Mouse (Mus musculus) embryonic stem cell, embryonic (primary cell): ENCODE measurements around the gene Crlf1.

Experiments used
- CTCF ChIA-PET, 4 experiments: fragments of 300-600 bp in 2 of 4; fragments of 350-600 bp in 2 of 4; sonication (Branson Sonifier 250); formaldehyde crosslinking; loops; one replicate each; lab custom pipeline; 2022; ENCODE audit warnings: inconsistent platforms in 2 of 4; lab: Charles Lee
- POLR2A ChIA-PET, 4 experiments: fragments of 300-600 bp in 2 of 4; fragments of 350-600 bp in 2 of 4; sonication (Branson Sonifier 250); formaldehyde crosslinking; loops; one replicate each; lab custom pipeline; 2022; ENCODE audit warnings: antibody characterized with exemption in 4 of 4, inconsistent platforms in 1 of 4; lab: Charles Lee

The Crlf1 gene

DNA sequence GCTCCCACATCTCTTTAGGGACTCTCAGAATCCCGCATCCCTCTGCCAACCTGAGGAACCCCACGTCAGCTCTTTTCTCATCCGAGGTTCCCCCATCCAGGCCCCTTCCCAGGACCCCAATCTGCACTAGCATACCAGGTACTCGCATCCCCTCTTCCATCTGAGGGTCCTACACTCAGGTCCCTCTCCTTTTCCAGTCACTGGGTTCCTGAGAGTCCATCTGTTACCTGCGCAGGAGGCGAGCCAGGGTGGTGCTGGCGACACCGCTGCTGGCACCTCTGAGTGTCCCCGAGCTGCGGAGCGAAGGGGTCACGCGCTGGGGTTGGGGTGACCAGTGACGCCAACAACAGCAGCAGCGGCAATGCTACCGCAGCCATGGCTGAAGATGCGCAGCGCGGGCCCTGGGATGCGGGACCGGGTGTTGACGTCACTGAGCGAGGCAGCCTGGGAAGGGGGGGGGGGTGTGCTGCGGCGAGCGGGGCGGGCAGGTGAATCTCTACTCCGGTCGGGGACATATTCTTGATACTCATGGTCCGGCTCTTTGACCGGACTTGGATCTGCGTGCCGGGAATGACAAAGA is 5.9 kb upstream of the Crlf1 start, which contains the start of gene Tmem59l:
TSS of gene Tmem59l (minus strand) at position 418 of the 580 bp plus-strand sequence.
- POLR2A ChIA-PET = interaction anchor here (1.0 to 1.6 kb wide), 6 partner anchors 10 to 52 kb away, joined by 3 to 8 read pairs (median 3); partner anchors contain the start of genes Klhl26 (in 3 of the 4), Ell (in 1 of the 4) and Rex1bd (in 1 of the 4)
- CTCF ChIA-PET = interaction anchor here in 1 of 4 experiments (0.6 kb wide), 1 partner anchor 18 kb away, joined by 3 read pairs; no protein-coding TSS in a partner anchor

DNA sequence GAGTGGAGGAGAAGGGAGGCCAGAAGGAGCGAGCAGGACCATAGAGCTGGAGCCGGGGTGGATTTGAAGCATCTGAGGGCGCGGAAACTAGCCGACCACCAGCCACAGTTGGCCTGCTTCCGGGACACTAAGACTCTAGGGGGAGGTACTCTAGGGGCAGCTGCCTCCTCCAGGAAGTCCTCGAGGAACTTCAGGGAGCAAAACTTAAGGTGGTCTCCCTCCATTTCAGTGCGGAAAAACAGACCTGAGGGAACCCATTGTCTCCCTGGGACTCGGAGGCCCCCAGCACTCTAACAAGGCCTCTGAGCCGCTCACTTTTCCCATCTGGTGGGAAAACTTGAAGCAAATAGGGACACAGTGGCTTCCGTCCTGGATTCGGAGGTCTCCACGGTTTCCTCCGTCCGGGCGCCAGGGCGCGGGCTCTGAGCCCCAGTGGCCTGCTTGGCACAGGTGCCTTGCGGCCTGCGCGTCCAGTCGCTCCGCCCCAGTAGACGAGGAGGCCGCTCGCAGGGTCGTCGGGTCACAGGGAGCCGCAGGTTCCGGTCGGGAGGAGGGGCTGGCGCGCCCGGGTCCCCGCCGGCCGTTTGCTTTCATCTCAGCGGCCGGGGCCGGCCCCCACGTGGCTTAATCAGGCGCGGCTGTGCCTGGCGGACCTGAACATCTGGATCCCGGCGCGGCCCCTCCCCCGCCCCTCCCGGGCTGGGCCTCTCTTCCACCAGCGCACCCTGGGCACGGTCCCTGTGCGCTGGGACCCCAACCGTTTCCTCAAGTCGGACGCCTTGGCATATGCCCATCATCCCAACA is 4.8 kb upstream of the Crlf1 start:
- ChIA-PET CTCF (no interaction called here), POLR2A (interaction anchor here in 2 of 4 experiments (0.7 to 1.4 kb wide), 5 partner anchors 11 to 194 kb away, joined by 3 to 6 read pairs (median 3); partner anchors contain the start of genes Ell (in 1 of the 2) and Klhl26 (in 1 of the 2))

DNA sequence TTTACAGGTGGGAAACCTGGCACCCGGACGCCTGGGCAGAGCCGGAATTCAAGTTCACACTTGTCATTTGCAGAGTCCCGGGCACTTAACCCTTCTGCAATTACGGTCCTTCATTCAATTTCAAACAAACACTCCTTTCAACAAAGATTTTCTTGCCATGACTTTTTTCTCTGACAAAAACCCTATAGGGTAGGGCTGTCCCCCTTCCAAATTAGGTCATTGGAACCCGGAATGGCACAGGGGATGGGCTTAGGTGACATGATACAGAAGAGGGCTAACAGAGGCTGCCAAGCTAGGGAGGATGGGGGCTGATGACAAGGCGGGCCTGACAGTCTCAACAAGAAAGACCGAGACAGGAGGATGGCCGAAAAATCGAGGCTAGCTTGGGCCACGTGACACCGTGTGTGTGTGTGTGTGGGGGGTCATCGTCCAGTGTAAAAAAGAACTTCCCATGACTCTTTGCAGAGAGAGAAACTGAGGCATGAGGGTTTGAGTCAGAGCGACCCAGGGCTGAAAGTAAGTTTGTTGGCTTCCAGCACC is 4.0 kb upstream of the Crlf1 start:
- CTCF ChIA-PET = no interaction called here
- POLR2A ChIA-PET = interaction anchor here in 2 of 4 experiments (1.4 to 2.4 kb wide), 2 partner anchors 11 to 17 kb away, joined by 6 to 8 read pairs; no protein-coding TSS in a partner anchor

DNA sequence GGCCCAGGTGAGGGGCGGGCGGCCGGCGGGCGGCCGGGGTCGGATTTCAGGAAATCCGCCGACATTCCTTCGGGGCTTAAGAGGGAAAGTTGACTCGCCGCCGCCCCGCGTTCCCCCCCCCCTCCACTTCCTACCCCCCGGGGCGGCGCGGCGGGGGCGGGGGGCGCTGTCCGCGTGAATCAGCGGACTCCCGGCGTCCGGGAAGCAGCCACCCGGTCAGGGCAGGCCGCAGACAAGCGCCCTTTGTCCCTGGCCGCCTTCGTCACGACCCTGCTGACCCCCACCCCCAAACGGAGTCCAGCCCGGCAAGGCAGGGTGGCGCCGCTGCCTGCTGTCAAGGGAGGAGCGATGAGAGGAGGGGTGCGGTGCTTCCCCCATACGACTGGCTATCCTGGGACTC is 3.4 kb upstream of the Crlf1 start:
- POLR2A ChIA-PET = interaction anchor here in 2 of 4 experiments (1.4 to 2.4 kb wide), 2 partner anchors 11 to 16 kb away, joined by 6 to 8 read pairs; no protein-coding TSS in a partner anchor
- CTCF ChIA-PET = no interaction called here

DNA sequence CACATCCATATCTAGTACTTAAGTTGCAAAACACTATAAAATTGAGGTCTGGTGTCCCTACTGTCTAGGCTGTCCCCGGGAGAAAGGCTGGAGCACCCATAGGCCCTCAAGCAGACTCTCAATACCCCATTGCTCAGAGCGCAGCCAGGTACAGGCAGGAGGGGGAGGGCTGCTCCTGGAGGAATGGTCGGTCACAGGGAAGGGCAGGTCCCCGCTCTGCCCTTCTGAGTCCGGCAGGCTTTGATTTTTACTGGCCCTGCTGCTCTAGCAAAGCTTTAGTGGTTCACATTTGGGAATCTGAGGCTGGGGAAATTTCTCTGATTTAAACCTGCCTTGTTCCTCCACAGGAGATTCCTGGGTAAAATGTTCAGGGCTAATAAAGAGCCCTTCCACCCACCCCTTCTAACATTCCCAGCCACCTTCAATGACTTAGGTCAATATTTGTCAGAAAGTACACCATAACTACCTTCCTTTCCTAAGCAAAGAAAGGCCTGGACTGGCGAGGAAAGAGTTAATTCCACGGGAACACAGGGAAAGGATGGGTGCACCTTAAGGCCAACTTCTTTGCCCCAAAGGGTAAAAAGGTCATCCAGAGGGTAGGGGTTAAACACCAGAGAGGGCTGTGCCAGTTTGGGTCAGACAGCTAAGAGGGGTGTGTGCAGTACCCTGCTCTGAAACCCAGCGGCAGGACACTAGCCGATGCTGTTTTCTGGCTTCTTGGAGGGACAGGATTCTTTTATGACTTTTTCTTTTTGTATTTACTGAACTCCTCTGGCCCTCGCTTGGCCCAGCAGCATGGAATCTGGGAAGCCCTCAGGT is 2.7 kb upstream of the Crlf1 start:
- CTCF ChIA-PET = interaction anchor here in 2 of 4 experiments (0.7 to 1.2 kb wide), 3 partner anchors 13 to 129 kb away, joined by 3 to 4 read pairs (median 3); no protein-coding TSS in a partner anchor
- POLR2A ChIA-PET = interaction anchor here in 2 of 4 experiments (0.6 to 2.4 kb wide), 10 partner anchors 10 to 208 kb away, joined by 3 to 9 read pairs (median 4); partner anchors contain the start of genes Klhl26 (in 1 of the 2), Pgpep1 (in 1 of the 2) and Uba52 (in 1 of the 2)

DNA sequence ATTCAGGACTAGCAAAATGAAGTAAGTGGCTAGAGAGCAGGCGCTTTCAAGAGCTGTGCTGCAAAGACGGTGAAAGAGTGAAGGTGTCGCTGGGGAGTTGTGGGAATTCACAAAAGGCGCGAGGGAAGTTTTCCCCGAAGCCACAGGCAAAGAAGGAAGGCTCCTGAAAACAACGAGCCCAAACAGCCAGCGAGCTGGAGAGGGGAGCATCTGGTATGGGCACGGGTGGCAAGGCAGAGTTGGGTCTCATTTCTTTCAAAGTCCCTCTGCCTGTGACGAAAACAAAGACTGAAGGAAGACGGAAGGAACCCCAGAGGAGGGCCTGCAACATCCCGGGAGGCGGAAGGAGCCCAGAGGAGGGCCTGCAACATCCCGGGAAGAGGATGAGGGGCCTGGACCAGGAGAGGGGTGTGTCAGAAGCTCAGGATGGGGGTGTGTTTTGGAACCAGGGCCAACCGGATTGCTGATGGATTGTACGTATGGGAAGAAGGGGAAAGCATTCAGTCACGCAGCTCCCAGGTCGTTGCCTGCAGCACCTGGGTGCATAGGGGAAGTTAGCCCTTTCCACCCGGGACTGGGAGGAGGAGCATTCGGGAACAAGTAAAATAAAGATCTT is 2.0 kb upstream of the Crlf1 start:
- ChIA-PET CTCF (interaction anchor here in 3 of 4 experiments (0.6 to 1.2 kb wide), 5 partner anchors 8 to 349 kb away, joined by 3 to 10 read pairs (median 3); partner anchors contain the start of gene Arrdc2 (in 1 of the 3)), POLR2A (interaction anchor here in 3 of 4 experiments (0.6 to 2.4 kb wide), 12 partner anchors 9 to 207 kb away, joined by 3 to 9 read pairs (median 4); partner anchors contain the start of genes Rex1bd (in 2 of the 3), Klhl26 (in 1 of the 3), Pgpep1 (in 1 of the 3) and Uba52 (in 1 of the 3))

DNA sequence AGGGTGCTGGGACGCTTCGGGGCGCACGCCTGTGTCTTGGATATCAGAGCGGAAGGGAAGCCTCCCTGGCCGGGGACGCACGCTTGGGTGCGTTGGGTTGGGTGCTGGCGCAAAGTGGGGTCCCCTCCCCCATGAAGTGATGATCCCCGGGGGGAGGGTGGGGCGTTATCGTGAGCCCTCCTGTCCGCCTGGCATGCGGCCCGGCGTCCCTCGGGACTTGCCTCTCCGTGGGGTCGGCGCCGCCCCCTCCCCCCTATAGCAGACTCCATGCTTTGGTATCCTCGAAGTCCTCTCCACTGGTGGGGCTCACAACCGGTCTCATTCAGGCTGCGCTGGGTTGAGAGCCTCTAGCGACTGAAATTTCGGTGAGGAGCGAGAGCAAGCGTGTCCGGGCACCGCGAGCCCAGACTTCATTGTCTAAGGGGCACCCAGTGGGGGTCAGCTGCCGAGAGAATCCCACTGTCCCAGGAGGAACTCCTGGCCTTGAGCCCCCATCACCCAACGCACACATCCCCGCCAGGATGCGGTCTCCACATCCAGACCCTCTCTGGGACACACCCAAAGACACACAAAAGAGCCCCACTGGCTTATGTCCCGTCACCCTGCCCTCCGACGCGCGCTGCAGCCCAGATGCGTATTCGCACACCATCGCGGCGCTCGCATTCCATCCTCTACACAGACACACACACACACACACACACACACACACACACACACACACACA is 896 bp downstream of the Crlf1 start:
- CTCF ChIA-PET = no interaction called here
- POLR2A ChIA-PET = interaction anchor here in 3 of 4 experiments (1.7 to 1.8 kb wide), 3 partner anchors 12 to 17 kb away, joined by 4 to 8 read pairs (median 6); partner anchors contain the start of genes Rex1bd (in 2 of the 3) and Klhl26 (in 1 of the 3)

DNA sequence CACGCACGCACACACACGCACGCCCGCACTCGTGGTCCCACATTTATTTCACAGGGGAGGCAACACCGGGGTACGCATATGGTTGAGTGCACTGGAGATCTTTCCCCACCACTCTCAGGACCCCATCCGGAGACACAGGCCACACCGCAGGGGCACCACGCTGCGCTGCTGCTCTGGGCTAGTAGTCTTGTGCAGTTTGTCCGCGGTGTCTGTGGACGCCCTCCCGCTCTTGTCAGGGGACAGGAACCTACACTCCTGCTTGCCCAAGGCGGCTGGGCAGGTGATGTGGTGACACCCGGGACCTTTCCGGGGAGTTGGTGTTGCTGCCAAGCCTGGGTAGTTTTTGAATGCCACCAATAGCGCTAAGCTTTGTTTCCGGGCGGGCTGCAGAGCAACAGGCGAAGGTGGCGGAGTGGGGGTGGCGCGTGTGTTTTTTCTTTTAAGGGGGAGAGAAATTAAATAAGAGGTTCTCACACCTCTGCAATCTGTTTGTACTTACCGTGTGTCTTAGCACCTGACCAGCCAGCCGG is 1.5 kb downstream of the Crlf1 start:
- ChIA-PET POLR2A (interaction anchor here in 3 of 4 experiments (1.3 to 1.8 kb wide), 7 partner anchors 12 to 41 kb away, joined by 3 to 8 read pairs (median 4); partner anchors contain the start of genes Rex1bd (in 3 of the 3), Fkbp8 (in 1 of the 3), Klhl26 (in 1 of the 3) and Kxd1 (in 1 of the 3)), CTCF (interaction anchor here in 1 of 4 experiments (1.0 kb wide), 1 partner anchor 9 kb away, joined by 3 read pairs; no protein-coding TSS in a partner anchor)

DNA sequence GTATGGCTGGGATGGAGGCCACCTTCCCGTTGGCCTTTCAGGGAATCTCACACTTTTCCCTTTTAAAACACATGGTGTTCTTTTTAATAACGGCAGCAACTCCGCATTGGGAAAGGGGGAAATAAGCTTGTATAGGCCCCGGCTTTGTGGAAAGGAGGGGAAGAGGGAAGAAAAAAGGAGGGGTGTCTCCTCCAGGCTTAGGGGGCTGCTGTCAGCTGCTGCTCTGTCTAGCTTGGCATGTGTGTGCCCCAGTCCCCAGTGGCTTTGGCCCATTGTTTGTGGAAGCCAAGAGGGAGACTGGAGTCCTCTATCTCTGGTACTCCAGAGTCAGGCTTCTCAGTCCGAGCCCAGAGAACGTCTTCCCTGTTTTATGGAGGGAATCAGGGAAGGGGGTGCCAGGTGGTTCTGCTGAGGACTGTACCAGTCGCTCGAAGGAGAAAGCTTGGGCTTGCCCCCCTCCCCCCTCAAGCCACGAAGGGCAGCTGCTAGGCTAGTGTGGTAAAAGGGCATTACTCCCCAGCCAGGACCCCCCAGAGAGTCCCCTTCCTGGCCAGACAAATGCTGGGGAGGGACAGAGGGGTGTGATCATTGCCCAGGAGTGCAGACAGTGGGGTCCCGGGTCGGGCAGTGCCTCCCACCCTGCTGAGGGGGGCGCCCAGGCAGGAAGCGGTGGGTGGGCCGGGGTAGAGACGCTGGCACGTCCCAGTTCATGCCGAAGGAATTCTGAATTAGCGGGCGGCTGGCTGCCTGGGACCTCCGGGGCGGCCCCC is 2.2 kb downstream of the Crlf1 start:
- ChIA-PET CTCF (interaction anchor here in 2 of 4 experiments (1.0 to 1.4 kb wide), 2 partner anchors 8 to 43 kb away, joined by 3 read pairs; no protein-coding TSS in a partner anchor), POLR2A (interaction anchor here in 3 of 4 experiments (1.0 to 1.8 kb wide), 8 partner anchors 9 to 42 kb away, joined by 3 to 8 read pairs (median 4); partner anchors contain the start of genes Rex1bd (in 3 of the 3), Fkbp8 (in 1 of the 3), Klhl26 (in 1 of the 3) and Kxd1 (in 1 of the 3))

DNA sequence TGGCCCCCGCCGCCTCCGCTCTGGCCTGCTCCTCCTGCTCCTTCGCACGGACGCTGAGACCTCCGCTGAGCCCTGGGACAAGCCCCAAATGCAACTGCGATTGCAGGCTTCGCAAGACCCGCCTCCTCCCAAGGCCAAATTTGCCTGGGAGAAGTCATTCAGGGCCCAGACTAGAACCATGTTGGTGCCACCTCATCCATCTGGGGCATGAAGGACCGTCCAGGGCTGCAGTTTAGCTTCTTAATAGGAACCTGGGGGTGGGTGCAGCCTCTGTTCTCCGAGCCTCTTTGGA is 2.8 kb downstream of the Crlf1 start:
- POLR2A ChIA-PET = interaction anchor here in 2 of 4 experiments (1.0 to 1.8 kb wide), 7 partner anchors 10 to 42 kb away, joined by 3 to 8 read pairs (median 4); partner anchors contain the start of genes Rex1bd (in 2 of the 2), Fkbp8 (in 1 of the 2), Klhl26 (in 1 of the 2) and Kxd1 (in 1 of the 2)
- CTCF ChIA-PET = interaction anchor here in 1 of 4 experiments (1.4 kb wide), 1 partner anchor 44 kb away, joined by 3 read pairs; no protein-coding TSS in a partner anchor

DNA sequence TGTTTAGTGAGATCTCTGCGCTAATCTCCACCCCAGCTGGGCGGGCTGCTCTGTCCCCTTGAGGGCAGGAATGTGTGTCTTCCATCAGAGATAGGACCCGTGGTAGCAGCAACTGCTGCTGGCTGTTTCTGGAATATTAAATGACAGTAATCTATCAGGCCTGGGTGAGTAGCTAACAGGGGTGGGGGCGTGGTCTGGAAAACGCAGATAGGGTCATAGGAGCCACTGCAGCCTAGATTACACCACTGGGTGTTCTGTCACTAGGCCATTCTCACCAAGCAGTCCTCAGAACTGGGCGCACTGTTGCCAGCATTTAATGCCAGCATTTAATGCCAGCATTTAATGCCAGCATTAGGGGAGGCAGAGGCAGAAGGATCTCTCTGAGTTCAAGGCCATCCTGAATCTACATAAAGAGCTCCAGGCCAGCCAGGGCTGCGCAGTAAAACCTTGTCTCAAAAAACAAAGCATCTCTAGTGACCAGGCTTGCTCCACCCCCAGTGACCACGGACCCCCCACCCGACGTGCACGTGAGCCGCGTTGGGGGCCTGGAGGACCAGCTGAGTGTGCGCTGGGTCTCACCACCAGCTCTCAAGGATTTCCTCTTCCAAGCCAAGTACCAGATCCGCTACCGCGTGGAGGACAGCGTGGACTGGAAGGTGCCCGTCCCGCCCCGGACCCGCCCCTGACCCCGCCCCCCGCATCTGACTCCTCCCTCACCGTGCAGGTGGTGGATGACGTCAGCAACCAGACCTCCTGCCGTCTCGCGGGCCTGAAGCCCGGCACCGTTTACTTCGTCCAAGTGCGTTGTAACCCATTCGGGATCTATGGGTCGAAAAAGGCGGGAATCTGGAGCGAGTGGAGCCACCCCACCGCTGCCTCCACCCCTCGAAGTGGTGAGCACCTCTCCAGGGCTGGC is 7.7 kb downstream of the Crlf1 start:
- ChIA-PET CTCF (interaction anchor here in 3 of 4 experiments (0.5 to 1.0 kb wide), 4 partner anchors 24 to 1739 kb away, joined by 3 to 4 read pairs (median 4); partner anchors contain the start of genes Ap1m1 (in 1 of the 3) and Klhl26 (in 1 of the 3)), POLR2A (interaction anchor here in 3 of 4 experiments (0.7 to 33.4 kb wide), 22 partner anchors 9 to 223 kb away, joined by 3 to 844 read pairs (median 4); partner anchors contain the start of genes Uba52 (in 3 of the 3), Ell (in 2 of the 3), Fkbp8 (in 1 of the 3) and Gdf1 (in 1 of the 3))

DNA sequence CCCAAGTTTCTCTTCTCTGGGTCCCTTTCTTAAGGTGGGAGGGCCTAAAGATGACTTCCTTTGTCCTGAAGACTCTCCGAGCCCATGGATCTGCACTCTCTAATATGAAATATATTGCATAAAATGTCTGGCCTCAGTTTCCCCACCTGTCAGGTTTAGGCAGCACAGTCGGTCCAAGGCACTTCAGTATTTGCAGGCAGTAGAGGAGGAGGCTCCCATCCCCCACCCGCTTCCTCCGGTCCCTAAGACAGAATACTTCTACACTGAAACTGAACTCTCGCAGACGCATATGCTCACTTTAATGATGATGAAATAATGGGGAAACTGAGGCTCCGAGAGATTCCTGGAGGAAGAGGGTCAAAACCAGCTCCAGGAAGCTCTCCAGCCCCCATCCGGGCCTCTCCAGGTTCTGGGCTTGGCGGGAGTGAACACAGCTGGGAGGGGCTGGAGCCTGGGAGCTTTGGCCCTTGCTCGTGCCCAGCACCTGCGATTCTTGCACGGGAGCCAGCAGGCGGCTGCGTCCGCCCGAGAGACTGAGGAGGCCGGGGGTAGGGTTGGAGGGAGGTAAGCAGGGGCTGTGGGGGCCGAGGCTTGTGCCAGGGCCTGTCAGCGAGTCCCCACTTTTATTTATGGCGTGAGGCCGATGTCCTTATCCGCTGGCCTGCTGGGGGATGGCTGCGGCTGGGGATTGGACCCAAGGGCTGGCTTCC is 9.0 kb downstream of the Crlf1 start:
- POLR2A ChIA-PET = interaction anchor here in 2 of 4 experiments (0.7 to 33.4 kb wide), 15 partner anchors 8 to 224 kb away, joined by 3 to 844 read pairs (median 3); partner anchors contain the start of genes Kxd1 (in 2 of the 2), Uba52 (in 2 of the 2), Ell (in 1 of the 2) and Fkbp8 (in 1 of the 2)
- CTCF ChIA-PET = interaction anchor here in 3 of 4 experiments (0.7 to 4.6 kb wide), 7 partner anchors 25 to 117 kb away, joined by 3 to 66 read pairs (median 6); partner anchors contain the start of genes Fkbp8 (in 1 of the 3), Klhl26 (in 1 of the 3) and Kxd1 (in 1 of the 3)
